Mouse (Mus musculus) splenic B cell, adult 2 months (primary cell): ENCODE data around the gene C1qtnf1.

Experiments
- DNase-seq: peaks from one replicate; pipeline ENCODE4 v3.0.0-alpha.2; 2011; ENCODE audit warnings: low read depth, low spot score
- H3K27me3 ChIP-seq: 2 replicates; pipeline ENCODE4 v1.6.1; 2012; ENCODE audit warnings: mild to moderate bottlenecking, low read length, moderate library complexity, mixed read lengths; ENCODE audit not compliant: control insufficient read depth, poor library complexity, insufficient read depth, severe bottlenecking
- H3K36me3 ChIP-seq: 2 replicates; pipeline ENCODE4 v1.6.1; 2012; ENCODE audit warnings: mild to moderate bottlenecking, low read length, moderate library complexity, mixed read lengths; ENCODE audit not compliant: control insufficient read depth, poor library complexity, insufficient read depth, severe bottlenecking

The C1qtnf1 gene

DNA sequence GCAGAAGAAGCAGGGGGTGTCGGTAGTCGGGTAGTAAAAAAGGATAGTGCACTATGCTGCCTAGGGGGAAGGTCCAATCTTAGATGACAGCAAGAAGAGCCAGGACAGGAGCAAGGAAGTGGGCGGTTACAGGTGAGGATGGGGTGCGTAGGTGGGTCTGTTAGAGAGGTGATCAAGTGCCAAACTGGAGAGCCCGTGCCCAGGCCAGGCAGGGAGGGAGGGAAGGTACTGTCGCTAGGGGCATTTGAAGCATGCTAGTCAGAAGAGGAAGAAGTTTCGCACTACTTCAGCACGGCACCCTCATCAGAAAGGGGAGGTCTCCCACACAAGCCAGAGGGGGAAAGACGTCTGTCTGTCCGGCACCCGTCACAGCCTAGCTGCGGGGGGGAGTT, 9.6 kb upstream of the C1qtnf1 start:
- Histone ChIP-seq H3K27me3 (no peaks in the 10 kb centered on the region), H3K36me3 (peaks cover 4% of the 10 kb centered on the region; the same call in 1 of the 2 replicates)
- DNase-seq = no peak

DNA sequence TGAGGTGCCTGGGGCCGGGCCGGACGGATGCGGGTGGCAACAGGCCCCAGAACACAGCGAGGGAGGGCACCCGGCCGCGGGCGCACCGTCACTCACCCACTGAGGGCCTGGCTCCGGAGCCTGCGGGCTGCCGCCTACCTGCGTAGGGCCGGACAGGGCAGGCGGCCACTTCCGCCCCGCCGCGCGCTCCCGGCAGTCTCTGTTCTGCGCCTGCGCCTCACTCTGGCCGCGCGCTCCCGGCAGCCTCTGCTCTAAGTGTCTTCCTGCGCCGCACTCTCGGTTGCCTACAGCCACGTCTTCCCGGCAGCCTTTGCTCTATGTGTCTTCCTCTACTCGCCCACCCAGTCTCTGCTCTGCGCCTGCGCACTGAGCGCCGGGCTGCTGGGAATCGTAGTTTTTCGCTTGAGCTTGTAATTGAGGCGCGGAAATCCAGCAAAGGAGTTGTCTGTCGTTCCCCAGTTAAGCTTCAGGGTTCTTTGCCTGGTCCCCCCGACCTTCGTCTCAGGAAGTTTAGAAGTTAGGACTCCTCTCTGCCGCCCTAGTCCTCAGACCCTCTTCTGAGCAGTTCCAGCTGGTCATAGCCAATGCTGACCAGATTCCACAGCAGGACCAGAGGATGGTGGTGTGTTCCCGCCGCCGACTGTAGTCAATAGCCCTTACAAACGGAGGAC, 9.0 kb upstream of the C1qtnf1 start, which contains the start of gene Cant1:
Gene Cant1 (minus strand): TSS at position 253 of the 671 bp plus-strand sequence.
- peaks cover 4% of the 10 kb centered on the region; the same call in 1 of the 2 replicates for H3K36me3 ChIP-seq
- peak; percentile 99 for DNase-seq
- no peaks in the 10 kb centered on the region for H3K27me3 ChIP-seq

DNA sequence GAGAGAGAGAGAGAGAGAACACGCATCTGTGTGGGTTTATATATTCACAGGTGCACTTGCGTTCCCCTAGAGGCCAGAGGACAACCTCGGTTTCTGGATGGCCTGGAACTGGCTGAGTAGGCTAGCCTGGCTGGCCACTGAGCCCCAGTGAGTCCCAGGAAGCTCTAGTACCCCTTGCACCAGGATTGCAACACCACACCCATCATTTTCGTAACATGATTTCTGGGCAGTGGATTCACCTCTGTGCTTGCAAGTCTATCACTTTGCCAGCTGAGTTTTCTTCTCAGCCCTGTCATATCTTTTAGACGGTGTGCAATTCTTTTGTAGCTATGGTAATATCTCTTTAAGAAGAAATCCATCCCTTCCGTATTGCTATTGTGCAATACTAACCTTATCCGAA, 7.7 kb upstream of the C1qtnf1 start:
- no peak for DNase-seq
- 0 out of 2 replicates have a peak, but pooled peaks cover 1% of the 10 kb centered on the region for H3K36me3 ChIP-seq
- no peaks in the 10 kb centered on the region for H3K27me3 ChIP-seq

DNA sequence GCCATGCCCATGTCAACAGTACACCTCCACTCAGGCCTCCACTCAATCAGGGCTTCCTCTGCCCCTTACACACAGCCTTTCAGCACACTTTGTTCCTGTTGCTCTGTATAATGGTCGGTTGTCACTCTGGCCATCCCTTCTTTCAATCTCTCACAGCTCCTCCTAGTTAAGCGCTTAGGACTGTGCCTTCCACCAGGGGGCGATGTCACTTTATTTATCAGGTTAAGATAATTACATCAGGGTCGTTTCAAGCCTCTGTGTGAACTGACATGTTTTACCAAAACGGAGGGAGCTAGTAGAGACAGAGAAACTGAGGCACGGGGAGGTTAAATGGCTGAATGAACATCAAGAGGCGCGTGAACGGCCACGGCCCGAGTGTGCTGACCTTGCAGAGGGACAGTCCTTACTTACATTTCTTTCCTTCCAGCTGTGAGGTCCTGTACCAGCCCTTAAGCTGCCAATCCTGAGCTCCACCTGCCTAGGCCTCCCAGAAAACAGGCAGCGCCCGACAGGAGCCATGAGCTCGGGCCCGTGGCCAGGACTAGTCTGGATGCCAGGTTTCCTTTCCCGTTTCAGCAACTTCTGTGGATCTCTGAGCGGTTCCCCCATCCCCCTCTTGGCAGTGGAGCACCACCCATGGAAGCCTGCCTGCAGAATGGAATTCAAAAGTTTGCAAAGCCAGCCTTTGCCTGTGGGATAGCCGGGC, 4.6 kb upstream of the C1qtnf1 start:
- no peaks in the 10 kb centered on the region for H3K27me3 ChIP-seq
- peak; percentile 82 for DNase-seq
- no peaks in the 10 kb centered on the region for H3K36me3 ChIP-seq

DNA sequence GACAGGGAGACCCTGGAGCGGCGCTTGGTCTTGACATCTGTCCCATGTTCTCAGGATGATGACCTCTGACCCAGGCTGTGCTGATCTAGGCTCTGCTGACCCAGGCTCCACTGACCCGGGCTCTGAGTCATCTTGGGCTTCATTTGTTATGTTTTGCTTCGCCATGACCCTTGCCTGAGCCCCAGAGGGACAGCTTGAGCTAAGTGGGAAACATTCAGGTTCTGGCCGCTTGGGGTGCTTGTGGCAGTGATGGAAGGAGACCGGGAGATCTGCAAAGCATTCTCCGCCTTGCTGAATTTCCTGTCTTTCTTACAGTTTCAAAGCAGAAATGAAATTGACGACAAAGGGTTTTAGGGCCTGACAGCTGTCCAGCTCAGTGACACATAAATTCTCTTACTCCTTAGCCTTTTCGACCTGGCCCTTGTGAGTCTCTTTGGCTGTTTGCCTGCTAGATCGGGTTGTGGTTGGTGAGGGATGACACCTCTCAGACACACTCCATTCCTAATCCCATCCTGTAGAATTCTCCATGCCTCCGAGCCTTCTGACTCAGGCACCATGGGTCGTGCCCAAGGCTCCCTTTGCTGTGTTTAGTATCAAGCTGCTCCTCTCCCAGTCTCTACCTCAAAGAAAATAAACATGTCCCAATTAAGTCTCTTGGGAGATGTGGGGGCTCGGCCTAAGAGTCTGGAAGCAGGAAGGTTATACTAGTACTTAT, 3.2 kb upstream of the C1qtnf1 start:
- H3K36me3 ChIP-seq = no peaks in the 10 kb centered on the region
- DNase-seq = no peak
- no peaks in the 10 kb centered on the region for H3K27me3 ChIP-seq

DNA sequence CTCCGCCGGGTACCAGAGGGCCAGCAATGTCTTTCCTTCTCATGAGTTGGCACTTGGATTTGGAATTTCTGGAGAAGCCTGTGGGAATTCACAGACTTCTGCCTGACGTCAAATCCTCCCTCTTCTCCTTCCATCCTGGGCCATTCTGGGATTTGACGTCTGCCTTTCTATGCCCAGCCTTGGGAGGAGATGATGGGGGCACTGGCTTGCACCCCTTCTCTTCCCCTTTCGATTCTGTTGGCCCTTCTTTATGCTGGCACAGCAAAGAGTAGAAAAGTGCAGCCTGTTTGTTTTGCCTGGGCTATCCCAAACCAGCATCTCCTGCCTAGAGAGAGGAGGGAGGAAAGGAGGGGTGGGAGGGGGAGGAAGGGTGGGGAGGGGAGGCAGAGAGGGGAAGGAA, 1.2 kb upstream of the C1qtnf1 start:
- no peak for DNase-seq
- no peaks in the 10 kb centered on the region for H3K27me3 ChIP-seq
- H3K36me3 ChIP-seq = no peaks in the 10 kb centered on the region

DNA sequence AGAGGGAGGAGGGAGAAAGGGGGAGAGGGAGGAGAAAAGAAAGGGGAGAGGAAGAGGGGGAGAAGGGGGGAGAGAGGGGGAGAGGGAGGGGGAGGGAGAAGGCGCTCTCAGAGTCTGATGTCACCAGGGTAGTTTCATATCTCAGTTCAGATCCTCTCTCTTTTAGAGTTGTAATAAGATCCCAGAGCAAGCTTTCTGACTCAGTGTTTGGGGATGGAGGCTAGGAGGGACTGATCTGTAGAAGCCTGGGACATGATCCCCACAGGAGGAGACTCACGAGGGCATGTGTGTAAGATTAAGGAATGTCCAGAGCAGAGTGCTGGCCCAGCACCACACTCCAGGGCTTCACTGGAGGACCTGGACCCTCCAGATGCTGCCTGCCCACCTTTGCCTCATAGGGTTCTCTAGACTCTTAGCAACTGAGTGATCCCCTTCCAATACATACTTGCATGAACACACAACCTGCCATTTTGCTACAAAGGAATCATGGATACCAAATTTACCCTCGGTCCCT, 680 bp upstream of the C1qtnf1 start:
- DNase-seq = no peak
- H3K27me3 ChIP-seq = no peaks in the 10 kb centered on the region

DNA sequence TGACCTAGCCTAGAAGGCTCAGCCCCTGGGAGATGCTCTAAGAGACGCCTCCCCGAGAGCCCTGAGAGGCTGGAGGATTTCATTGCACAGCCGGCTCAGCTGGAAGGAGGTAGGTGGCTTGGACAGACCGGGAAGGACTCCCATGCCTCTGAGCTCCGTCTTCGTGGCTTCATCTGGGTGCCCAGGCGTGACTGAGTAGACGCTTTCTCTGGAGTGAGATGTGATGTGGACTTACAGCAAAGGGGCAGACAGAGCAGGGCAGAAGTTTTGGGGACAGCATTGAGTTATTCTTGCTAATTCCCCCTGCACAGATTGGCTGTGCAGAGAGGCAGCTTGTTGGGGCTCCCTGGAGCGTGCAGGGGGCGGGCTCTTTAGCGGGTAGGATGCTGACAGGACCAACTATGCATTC, 461 bp downstream of the C1qtnf1 start:
- DNase-seq = no peak
- Histone ChIP-seq H3K36me3 (no peaks in the 10 kb centered on the region), H3K27me3 (no peaks in the 10 kb centered on the region)

More for the DNA sequence above, 680 bp upstream of the C1qtnf1 start:
- H3K36me3 ChIP-seq = no peaks in the 10 kb centered on the region

DNA sequence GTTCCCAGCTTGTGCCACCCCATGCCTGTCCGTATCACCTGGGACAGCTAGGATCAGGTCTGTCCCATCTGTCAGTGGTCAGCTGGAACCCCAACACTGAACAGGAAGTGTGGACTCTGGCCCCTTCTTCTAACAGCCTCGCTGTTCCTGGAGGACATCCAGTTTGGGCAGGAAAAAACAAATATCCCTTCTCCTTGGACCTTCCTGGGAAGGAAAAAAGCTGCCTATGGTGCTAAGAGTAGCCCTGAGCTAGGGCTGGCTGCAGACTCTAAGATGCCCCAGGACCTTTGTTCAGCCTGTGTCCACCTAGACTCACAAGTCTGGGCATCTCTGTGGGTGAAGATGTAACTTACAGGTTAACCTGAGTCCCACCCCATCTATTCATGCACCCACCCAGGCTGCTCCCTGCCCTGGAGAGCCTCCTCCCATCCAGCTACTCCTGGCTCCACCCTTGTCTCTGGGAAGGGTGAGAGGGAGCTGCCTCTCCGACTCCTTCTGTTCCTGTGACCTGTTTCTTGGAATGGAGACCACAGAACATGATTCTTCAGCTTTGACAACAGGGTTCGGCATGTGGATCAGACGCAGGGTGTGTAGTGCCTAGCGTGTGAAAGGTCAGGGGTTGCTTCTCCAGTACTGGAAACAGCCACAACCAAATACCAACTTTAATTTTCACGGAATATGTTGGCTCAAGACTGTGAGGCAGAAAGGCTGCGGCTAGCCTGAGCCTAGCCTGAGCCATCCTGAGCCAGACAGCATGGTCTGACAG, 1.1 kb downstream of the C1qtnf1 start:
- Histone ChIP-seq H3K36me3 (no peaks in the 10 kb centered on the region), H3K27me3 (no peaks in the 10 kb centered on the region)
- DNase-seq = no peak

DNA sequence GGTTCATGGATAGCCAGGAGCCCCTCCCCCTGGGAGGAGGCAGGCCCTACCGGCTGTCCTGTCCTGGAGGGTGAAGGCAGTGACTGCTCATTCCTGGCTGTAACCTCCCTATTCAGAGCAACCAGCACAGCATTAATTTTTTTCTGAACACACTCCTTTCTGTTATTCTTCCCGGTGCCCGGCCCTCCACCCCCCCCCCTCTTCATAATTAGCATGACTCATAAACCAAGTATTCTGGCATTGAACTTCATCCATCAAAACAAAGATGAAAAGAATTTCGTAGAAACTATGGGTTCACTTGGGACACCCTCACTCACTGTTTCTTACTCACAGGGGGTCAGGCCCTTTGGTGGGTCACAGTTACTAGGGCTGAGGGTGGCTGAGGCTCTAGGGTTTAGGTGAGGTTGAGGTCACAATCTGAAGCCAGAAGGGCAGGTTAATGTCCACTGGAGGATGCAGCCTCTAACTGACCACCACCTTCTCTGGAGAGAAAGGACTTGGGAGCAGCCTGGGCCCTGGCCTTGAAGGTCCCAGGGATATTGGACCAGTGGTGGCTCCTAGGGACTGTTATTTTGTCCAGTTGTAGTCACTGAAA, 2.4 kb downstream of the C1qtnf1 start:
- DNase-seq = no peak
- no peaks in the 10 kb centered on the region for H3K36me3 ChIP-seq
- H3K27me3 ChIP-seq = no peaks in the 10 kb centered on the region

DNA sequence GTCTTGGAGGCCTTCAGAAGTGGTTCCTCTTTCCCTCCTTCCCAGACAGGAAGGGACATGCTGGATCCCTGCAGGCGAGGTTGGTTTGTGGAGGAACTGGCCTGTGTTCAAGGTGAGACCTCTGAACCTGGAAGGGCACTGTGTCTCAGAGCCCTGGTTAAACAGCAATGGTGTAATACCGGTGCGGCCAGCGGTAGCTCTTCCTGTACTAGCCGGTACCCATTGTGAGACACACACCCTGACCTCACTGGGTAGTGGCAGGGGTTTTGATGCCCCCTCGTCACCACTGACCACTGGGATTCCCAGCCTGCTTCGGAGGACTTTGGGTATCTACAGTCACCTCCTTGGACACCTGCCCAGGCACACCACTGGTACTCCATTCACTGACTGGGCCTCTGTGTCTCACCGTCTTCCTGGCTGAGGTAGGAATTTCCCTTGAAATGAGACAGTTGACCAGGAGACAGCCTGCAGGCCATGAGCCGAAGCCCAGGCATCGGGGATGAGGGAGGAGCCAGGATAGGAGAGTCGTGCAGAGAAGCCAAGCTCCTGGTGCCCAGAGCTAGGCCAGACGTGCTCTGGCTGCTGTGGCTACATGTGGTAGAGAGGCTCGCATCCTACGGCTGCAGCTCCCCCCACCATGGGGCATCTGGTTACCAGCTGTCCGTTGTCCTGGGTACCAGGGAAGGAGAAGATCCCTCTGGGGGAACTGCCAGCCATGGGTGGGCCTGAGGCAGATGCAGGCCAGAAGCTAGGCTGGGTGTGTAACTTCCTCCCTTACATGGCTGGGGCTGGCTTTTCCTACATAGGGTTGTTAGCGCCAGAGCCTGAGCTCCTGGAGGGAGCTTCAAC, 3.3 kb downstream of the C1qtnf1 start:
- no peak for DNase-seq
- no peaks in the 10 kb centered on the region for H3K36me3 ChIP-seq

DNA sequence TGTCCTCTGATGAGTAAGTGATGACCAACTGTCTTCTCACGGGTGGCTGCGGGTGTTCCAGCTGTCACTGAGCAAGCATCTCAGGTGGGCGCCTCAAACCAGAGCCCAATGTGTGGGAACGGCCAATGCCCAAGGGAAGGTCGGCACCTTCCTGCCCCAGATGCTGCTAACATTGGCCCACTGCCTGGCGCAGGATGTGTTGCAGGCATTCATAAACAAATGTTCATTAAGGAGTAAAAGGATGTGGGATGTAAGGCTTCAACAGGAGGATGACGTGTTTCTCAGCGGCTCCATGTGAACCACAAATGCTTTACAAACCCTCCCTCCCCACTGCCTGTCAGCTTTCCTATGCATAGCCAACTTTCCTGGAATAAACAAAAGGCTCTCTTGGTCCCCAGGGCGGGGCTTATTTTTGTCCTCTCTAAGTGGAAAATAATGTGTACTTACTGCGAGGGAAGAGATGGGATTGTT, 5.4 kb downstream of the C1qtnf1 start:
- no peaks in the 10 kb centered on the region for H3K27me3 ChIP-seq
- no peaks in the 10 kb centered on the region for H3K36me3 ChIP-seq
- no peak for DNase-seq

More for the DNA sequence above, 3.3 kb downstream of the C1qtnf1 start:
- no peaks in the 10 kb centered on the region for H3K27me3 ChIP-seq

DNA sequence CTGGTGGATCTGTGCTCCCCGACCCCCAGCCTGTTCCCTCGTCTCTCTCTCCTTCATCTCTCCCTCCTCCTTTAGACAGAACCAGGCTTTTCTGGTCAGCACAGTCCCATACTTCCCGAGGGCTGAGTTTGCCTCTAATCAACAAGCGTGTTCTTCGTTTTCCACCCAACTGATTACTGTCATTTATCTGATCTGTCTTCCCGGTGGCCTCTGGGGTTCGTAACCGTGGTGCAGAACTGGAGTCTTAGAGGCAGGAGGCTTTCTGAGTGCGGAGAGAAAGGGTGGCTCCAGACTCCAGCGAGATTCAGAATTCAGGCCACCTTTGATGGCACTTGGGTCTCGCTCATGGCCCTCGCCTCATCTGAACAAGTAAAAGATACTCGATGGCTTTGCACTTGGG, 6.1 kb downstream of the C1qtnf1 start:
- no peak for DNase-seq
- Histone ChIP-seq H3K36me3 (no peaks in the 10 kb centered on the region), H3K27me3 (no peaks in the 10 kb centered on the region)
